Mouse (Mus musculus) layer of hippocampus, adult 8-10 months (tissue): ENCODE measurements at regions not wholly inside any gene's neighbourhood (a gene's known extent, or its start where the extent isn't known, plus 50 kb on each side); places are given as distances from the start of the nearest gene placed in this dataset.
A peak's percentile ranks its signal among the peaks of the same experiment; 100 is the strongest.

Experiments
- DNase-seq, 2 experiments: peaks; one replicate each; pipeline ENCODE4 v3.0.0; 2022; ENCODE audit warnings: low spot score in 2 of 2

DNA sequence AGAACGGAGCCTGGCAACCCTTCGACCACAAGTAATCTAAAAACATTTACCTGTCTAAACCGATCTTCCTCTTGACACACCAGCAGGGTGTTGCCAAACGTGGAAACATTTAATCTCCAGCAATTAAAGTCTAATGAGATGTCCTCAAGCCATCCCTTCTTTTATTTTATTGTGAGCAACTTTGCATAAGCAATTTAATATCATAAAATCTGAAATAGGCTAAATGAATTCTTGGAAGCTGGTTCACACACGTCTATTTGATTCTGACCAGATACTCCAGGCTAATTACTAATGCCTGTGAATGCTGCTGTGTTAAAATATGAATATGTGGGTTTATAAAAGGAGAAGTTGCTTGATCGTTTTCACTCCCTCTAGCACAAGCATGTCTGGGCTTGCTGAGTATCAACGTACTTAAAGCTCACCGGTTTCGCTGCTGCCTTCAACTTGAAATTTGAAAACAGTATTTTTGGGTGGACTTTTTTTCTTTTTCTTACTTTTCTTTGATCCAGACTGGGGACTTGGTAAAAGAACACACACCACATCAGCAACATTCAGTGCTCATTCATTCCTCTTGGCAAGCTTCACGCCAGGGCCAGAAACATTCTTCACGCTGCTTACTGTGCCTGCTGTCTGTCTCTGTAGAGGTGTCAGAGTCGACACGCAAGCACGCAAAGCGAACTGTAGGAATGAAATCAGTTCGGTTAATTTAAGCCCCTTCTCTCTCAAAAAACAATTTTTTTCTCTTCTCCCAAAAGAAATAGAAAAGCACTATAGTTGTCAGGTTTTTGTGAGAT lies 194.4 kb downstream of the Npr3 start:
- no peak for DNase-seq

- peak; percentile 8 to 16 for DNase-seq
Observed at GRCm38 (mm10) chr15:11701246-11701645, 205.8 kb downstream of the Npr3 start.

DNA sequence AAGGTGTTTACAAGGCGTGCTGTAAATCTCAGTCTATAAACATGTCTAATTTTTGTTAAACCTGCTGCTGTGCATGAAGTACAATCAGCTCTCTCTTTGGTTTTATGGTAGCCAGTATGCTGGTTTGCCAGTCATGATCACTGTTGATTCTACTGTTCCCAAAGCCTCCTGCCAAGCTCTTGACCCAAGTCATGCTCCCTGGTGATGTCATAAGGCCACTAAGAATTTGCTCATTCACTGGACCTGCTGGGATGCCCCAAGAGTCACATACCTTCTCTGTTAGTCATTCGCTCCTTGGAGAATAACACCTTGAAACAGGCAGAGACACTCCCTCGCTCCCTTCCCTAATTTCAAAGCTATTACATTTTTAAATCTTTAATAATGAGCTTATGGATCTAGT lies 207.2 kb downstream of the Npr3 start:
- no peak for DNase-seq

- no peak for DNase-seq
Observed at GRCm38 (mm10) chr15:11697060-11697459, 210.0 kb downstream of the Npr3 start.

DNA sequence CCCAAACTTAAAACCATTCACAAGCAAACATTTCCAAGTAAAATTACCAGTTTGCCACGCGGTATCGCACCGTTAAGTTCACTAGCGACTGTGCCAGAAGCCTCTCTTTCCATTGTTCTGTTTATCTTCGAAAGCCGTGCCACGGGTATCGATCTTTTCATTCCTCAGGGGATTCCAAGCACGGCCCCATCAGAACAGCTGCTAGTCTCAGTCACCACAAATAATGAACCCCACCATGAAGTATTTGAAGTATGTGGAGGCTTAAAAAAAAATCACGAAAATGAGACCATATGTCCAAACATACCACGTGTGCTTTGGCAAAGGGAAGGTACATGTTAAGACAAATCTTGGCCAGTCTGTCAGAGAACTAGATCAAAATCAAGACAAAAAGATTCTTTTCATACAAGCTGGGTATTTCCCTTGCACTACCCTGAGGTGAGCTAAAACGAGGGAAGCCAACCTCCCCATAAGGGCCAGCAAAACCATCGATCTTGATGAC lies 213.3 kb downstream of the Npr3 start:
- no peak for DNase-seq

DNA sequence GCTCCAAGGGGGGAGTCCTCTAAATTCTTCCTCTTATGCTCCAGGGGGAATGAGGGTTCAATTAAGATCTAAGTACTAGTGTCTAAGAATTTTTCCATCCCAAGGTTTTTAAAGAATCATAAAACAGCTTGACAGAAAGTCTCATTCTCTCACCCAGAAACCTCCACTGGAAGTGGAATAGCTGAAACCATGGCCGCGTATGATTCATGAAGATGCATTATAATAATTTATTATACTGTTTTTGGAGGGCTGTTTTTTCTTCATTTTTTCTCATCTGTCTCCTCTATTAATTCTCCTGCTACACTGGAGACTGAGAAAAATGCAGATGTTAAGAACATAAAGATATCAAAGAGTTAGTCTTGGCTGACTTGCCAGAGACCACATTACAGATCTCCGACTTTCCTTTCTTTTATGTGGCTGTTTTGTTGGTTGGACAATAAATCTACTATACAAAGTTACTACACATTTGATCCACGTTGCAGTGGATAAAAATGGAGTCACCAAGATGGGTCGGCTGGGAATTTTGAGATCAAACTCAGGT lies 242.2 kb downstream of the Npr3 start:
- DNase-seq, result no peak

- no peak for DNase-seq
Observed at GRCm38 (mm10) chr15:11655168-11655567, 251.9 kb downstream of the Npr3 start.

DNA sequence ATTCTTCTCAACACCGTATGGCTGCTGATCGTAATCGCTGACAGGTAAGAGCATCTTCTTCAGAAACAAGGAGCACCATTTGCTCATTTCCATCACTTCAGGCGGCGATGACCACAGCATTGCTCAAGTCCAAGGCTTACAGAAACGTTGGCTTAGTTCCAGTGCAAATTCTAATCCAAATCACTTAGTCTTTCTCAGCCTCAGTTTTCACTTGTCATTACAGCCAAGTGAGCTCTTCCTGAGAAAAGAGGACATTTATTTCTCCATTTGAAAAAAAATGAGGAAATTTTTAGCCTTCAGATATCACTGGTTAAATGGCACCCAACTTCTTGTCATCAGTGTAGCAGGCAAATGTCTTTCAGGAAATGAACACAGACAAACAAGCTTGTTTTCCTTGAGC lies 246.8 kb upstream of the Tars start:
- no peak for DNase-seq

DNA sequence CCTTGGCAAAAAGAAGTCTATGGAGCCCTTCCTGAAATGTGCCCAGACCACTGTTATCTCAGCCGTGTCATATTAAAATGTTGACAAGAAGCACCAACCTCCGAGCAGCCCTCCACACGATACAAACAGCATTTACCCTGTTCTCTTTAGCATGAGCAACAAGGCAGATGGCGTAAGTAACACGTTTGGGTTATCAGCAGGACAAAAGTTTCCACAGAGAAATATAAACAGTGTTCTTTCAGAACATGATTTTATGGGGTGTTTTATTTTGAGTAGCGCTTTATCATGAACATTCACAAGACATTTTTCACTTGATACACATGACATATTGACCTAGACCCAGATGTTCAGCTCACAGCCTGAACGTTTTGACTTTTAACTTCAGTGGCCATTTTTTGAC lies 245.3 kb upstream of the Tars start:
- no peak for DNase-seq

GRCm38 (mm10) chr15:11630654-11631053 lies 231.2 kb upstream of the Tars start:
- no peak for DNase-seq

DNA sequence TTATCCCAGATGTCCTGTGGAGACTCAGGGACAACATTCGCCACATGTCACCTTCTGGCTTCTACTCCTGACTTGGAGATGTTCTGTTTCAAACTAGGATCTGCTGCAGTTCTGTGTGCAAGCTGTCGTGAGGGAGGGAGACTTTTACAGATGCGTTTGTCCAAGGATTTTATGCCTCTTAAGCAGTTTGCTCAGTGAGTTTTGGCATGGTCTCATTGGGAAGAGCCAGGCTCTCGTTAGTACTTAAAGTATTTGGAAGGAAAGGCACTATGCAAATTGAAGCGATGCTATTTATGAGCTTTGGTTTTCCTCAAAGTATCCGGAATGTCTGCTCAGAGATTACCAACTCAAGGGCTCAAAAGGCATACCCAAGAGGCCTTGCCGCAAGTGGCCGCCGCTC lies 227.0 kb upstream of the Tars start:
- peak; percentile 32 to 34 for DNase-seq

DNA sequence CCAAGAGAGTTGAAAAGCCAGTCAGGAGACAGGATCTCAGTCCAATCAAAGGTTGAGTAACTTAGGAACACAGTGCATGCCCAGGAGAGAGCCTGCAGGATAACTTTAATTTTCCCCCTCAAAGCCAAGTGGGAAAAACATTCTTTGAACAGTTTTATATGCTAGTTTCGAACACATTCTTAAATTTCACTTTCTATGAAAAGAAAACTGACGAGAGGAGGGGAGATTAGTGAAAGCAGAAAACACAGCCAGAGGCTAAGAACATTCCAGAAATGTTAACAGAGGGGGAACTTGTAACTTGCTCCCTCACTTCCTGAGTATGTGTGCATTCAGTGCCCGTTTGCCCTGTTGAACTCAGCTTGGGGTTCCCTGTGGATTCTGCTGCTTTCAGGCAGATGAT lies 213.0 kb upstream of the Tars start:
- no peak for DNase-seq

DNA sequence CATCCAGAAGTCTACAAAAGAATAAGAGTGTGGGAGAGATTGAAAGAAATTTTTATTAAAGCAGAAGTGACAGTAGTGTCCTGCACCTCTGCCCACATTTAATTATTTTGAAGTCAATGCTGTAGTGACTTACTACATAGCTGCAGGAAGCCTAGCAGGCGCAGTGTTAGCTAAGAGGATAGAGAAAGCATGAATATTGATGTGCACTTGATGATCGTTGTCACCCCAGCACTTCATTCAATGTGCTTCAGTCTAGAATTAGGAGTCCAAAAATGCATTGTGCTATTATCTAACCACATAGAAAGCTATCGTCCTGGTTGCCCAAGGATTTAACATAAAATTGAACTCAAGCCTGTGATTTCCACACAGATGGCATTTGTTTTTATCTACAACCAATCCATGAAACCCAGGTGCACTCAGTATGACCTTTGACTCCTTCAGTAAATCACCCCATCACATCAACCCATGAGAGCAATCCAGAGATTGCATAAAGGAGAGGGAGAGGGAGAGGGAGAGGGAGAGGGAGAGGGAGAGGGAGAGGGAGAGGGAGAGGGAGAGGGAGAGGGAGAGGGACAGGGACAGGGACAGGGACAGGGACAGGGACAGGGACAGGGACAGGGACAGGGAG lies 210.7 kb upstream of the Tars start:
- no peak for DNase-seq

DNA sequence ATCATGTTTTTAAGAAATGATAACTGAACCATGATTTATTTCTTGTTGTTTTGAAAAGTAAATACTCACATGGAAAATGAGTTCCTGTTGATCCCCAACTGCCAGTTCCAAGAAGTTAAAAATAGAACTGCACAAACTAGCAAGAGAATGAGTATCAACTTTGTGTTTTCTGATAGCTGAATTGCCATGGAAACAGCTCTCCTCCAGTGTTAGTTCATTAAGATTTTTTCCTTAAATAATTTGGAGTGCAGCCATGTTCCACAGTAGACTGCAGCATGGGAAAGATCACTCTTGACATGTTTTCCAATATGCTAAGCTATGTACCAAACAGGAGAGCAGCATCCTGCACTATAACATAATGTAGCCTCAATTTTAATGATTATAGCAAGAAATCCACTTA lies 208.0 kb upstream of the Tars start:
- DNase-seq, result no peak

DNA sequence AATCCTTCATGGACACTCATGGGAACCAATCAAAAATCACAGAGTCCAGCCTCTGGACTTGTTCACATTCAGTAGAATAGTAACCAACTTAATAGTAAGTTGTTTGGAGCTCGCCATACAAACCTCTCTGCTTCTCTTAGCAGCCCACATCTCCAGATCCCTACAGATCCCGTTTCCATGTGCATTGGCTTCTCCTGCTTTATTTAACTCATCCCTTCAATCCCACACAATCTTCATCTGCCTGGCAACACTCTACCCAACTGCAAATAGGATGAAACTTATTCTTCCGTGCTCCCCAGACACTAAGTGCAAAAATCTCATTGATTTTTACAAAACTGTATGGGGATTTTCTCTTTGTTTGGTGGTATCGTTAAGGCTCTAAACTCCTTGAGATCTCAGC lies 206.2 kb upstream of the Tars start:
- no peak for DNase-seq

- DNase-seq, result no peak
Observed at GRCm38 (mm10) chr15:11597021-11597420, 197.6 kb upstream of the Tars start.

DNA sequence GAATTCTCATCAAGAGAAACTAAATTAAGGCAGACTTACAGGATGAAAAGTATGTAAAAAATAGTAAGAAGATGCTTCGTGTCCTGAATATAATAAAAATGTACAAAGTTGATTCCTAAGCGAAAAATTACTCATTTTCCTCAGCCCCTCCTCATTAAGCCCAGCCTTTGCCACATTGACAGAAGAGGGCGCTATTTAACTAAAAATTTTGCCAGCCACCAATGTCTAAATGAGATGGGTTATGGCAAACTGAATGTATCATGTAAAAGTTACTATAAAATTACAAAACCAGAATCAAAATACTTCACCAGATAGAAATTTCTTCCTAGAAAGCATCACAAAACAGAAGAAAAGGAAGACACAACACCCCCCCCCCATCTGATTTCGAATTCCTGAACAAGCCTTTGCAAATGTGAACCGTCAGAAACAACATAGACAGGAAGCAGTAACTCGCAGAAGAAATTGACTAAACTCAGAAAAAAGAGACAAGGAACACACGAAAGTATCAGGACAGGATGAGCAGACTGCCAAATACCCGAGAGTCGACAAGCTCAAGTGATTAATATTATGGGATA lies 191.2 kb upstream of the Tars start:
- peak in 1 of 2 experiments; percentile 12 for DNase-seq

- DNase-seq, result no peak
Observed at GRCm38 (mm10) chr15:11589795-11590194, 190.3 kb upstream of the Tars start.

GRCm38 (mm10) chr15:11586384-11586783 lies 186.9 kb upstream of the Tars start:
- DNase-seq, result no peak

- DNase-seq, result no peak
Observed at GRCm38 (mm10) chr15:11584155-11584554, 184.7 kb upstream of the Tars start.

GRCm38 (mm10) chr15:11578331-11578730 lies 178.9 kb upstream of the Tars start:
- DNase-seq, result peak; percentile 19 to 38

- no peak for DNase-seq
Observed at GRCm38 (mm10) chr15:11574359-11574758, 174.9 kb upstream of the Tars start.
